Mouse (Mus musculus) heart, embryonic 11.5 days (tissue): ENCODE measurements around the gene 4931440F15Rik. TPM values are rescaled to one million over a fixed set of nuclear protein-coding genes. Genes with fewer than 3 reads are reported as not detected.

ENCODE experiments used
- ATAC-seq: fragments of 200-750 bp; cut with Nextera tagmentation; replicated peaks from 2 replicates; pipeline ENCODE4 v1.8.0; 2017; ENCODE audit warnings: moderate library complexity; ENCODE audit not compliant: insufficient number of reproducible peaks, low FRiP score, low TSS enrichment
- H3K27ac ChIP-seq: fragments of 300-500 bp; sonication (generic); 2 replicates; pipeline ENCODE4 v1.5.1; 2014; ENCODE audit warnings: mild to moderate bottlenecking, low read depth, low read length
- H3K27me3 ChIP-seq: fragments of 300-500 bp; sonication (generic); 2 replicates; pipeline ENCODE4 v1.6.1; 2014; ENCODE audit warnings: mild to moderate bottlenecking, low read length, mixed read lengths; ENCODE audit not compliant: control insufficient read depth, insufficient read depth
- H3K36me3 ChIP-seq: fragments of 300-500 bp; sonication (generic); 2 replicates; pipeline ENCODE4 v1.6.1; 2014; ENCODE audit warnings: mild to moderate bottlenecking, low read length, moderate library complexity, mixed read lengths; ENCODE audit not compliant: control insufficient read depth, insufficient read depth
- H3K4me1 ChIP-seq: fragments of 300-500 bp; sonication (generic); 2 replicates; pipeline ENCODE4 v1.6.1; 2014; ENCODE audit warnings: low read length; ENCODE audit not compliant: control insufficient read depth, insufficient read depth
- H3K4me2 ChIP-seq: fragments of 300-500 bp; sonication (generic); 2 replicates; pipeline ENCODE4 v1.6.1; 2014; ENCODE audit warnings: mild to moderate bottlenecking, moderate library complexity
- H3K4me3 ChIP-seq: fragments of 300-500 bp; sonication (generic); 2 replicates; pipeline ENCODE4 v1.5.1; 2014; ENCODE audit warnings: low read depth, low read length
- H3K9ac ChIP-seq: fragments of 300-500 bp; sonication (generic); 2 replicates; pipeline ENCODE4 v1.6.1; 2014; ENCODE audit warnings: mild to moderate bottlenecking, low read depth, low read length, moderate library complexity
- H3K9me3 ChIP-seq: fragments of 300-500 bp; sonication (generic); replicated peaks from 2 replicates; pipeline ENCODE4 v1.6.1; 2016; ENCODE audit warnings: low read length; ENCODE audit not compliant: control insufficient read depth
- WGBS: fragments of 180-500 bp; shearing (Covaris S2); extraction: QIAGEN DNeasy Blood & Tissue Kit; methylation state at CpG from one replicate; pipeline ENCODE4 v1.1.7; 2014; ENCODE audit not compliant: insufficient replicate concordance; 5-methylcytosine and 5-hydroxymethylcytosine counted together
- polyA plus RNA-seq: library from polyadenylated mRNA; unstranded; fragments of >200 nt; fragmentation: Nextera tagmentation; extraction: Ambion mirVana; gene quantifications from 2 replicates; pipeline ENCODE4 v1.2.1, GENCODE M21; 2014

4931440F15Rik gene
- polyA plus RNA-seq, 1 experiment from 2014 or later: 0.21 TPM

DNA sequence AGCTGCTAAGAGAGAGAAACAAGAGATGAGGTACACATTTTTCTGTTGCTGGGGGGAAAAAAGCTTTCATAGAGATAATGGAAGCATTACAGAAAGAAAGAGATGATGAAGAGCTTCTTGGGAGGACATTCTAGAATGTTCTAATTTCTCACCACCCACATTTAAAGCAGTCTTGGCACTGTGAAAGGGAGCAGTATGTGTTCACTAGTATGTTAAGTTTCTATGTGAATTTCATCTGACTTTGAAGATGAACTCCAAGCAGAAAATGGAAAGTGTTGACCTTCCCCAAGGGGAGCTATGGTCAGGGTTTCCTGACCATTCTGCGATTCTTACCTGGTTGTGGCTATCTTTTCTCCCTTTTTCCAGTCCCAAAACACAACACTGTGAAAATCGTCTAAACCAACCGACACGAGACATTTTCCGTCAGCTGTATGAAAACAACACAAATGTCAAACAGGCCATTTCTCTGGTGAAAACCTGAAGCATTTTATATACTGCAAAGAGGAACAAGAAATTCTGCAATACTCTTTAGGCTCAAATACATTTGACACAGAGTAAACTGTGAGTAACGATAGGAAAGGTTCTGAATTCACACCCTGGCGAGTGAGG, 16.4 kb downstream of the 4931440F15Rik start:
- no peaks in the 10 kb centered on the region for H3K27me3 ChIP-seq
- peak overlapping the region; percentile 70 for H3K27ac ChIP-seq
- WGBS: 80% methylated on average over 7 of the region's 7 CpGs
- H3K4me1 ChIP-seq: peaks cover 18% of the 10 kb centered on the region
- H3K4me2 ChIP-seq: no peak overlapping the region
- no peak for ATAC-seq
- no peak overlapping the region for H3K9ac ChIP-seq
- no peak overlapping the region for H3K4me3 ChIP-seq
- no peaks in the 10 kb centered on the region for H3K36me3 ChIP-seq
- H3K9me3 ChIP-seq: no peaks in the 10 kb centered on the region

DNA sequence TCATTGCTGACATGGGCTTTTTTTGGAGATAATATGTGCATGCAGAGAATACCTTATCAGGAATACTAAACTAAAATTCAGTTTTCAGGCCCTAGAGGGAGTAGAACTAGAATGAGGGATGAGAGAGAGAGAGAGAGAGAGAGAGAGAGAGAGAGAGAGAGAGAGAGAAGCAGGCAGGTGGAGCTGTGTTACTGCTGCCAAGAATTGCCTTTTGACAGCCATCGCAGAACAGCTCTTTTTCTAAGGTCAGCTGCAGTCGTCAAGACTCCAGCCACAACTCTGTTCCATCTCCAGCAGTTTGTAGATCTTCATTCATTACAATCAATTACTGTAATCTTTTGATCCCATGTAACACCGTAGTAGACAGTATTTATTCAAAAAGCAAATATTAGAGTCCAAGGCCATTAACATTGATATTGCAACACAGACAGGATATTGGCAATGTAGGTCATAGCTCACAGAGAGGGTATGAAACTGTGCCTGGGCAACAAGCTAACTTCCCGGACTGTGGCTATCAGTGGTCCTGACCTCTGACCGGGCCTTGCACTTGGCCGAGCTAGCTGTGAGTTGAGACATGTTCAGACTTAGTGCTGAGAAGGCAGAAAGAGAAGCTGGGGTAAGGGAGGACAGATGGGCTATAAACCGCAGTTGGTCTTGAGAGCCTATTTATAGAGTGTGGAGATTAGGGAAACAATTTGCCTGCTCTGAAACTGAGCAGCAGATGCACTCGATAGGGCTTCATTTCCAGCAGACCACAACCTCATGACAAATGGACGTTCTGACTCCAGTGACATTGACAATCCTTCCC, 17.1 kb downstream of the 4931440F15Rik start:
- Histone ChIP-seq H3K36me3 (no peaks in the 10 kb centered on the region), H3K4me3 (no peak overlapping the region), H3K4me2 (no peak overlapping the region), H3K9ac (no peak overlapping the region), H3K9me3 (no peaks in the 10 kb centered on the region), H3K27me3 (no peaks in the 10 kb centered on the region), H3K4me1 (peaks cover 18% of the 10 kb centered on the region), H3K27ac (peak overlapping the region; percentile 70)
- 35% methylated on average over 9 of the region's 9 CpGs for WGBS
- ATAC-seq: no peak

DNA sequence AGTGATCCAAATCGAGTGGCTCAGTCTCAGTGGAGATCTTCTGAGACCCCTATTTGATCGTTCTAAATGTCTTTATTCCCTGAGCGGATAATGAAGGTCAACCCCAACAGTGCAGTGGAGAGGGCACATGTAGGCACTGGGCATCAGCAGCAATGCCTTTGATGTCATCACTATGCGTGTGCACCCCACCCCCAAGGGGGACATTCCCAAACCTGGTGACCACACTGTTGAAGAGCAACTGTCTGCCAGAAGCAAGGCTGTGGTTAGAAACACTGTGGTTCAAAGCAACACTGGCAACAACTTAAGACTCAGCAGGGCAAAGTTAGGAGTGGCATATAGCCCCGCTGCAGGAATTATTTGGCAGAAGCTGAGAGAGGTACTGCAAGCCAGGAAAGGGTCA, 18.1 kb downstream of the 4931440F15Rik start:
- Histone ChIP-seq H3K4me2 (no peak overlapping the region), H3K9ac (no peak overlapping the region), H3K36me3 (no peaks in the 10 kb centered on the region), H3K4me3 (no peak overlapping the region), H3K4me1 (peaks cover 15% of the 10 kb centered on the region), H3K9me3 (no peaks in the 10 kb centered on the region), H3K27ac (no peak overlapping the region), H3K27me3 (no peaks in the 10 kb centered on the region)
- no peak for ATAC-seq
- 78% methylated on average over 5 of the region's 5 CpGs for WGBS

DNA sequence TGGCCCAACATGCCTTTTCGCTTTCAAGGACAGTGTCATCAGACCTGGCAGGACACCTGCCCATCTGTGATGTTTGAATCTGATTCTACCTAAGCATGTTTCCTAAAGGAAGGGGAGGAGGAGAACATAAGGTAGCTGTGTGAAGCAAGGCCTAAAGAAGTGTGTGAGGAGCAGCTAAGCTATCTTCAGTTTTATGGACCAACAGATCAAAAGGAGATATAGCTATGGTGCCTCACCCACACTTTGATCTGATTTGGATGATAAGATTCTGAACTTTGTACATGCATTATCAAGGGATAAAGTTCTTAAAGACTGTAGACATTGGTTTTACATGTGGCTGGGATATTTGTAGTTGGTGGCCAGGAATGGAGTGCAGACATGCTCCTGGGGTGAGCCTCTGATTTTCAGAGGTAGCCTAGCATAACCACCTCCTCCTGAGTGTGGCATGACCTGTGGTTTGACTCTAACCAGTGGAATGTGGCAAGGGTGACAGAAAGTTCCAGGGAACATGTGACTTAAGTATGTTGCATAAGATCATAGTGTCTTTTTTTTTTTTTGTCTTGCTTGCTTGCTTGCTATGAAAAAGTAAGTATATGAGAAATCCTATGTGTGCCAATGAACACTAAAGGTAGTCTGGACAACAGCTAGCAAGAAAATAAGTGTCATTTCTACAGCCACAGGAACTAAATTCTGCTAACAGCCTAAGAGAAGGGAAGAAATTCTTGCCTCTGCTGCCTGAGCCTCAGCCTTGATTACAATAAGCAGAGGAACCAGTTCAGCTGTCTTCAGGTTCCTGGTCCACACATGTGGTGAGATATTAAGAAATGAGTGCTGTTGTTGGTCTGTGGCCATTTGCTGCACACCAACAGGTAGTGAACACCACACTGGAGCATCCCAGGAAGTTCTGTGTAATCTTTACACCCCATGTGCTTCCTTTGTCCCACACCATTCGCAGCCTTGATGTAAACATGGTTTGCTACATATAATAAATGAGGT, 23.7 kb downstream of the 4931440F15Rik start:
- no peak overlapping the region for H3K27ac ChIP-seq
- no peaks in the 10 kb centered on the region for H3K36me3 ChIP-seq
- no peak overlapping the region for H3K9ac ChIP-seq
- no peak for ATAC-seq
- H3K9me3 ChIP-seq: no peaks in the 10 kb centered on the region
- H3K4me2 ChIP-seq: no peak overlapping the region
- H3K4me3 ChIP-seq: no peak overlapping the region
- WGBS: 73% methylated on average over 2 of the region's 2 CpGs
- no peaks in the 10 kb centered on the region for H3K27me3 ChIP-seq
- no peaks in the 10 kb centered on the region for H3K4me1 ChIP-seq

DNA sequence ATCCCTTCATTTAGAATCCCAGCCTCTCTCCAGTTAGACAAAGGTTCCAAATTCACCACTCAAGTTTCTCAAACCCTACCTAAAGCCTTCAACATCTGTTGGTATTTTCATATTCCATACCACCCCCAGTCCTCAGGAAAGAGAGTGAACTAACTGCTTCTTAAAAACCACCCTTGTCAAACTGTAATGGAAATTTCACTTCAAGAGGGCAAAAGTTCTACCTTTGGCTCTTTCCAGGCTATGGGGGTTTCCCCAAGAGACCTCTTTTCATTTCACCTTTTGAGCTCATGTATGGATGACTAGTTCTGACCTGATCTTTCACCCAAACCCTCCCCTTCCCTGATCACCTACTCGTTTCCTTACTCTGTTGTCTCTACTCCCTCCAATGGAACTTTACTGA, 25.6 kb downstream of the 4931440F15Rik start:
- H3K27ac ChIP-seq: no peak overlapping the region
- H3K9ac ChIP-seq: no peak overlapping the region
- H3K4me2 ChIP-seq: no peak overlapping the region
- no peaks in the 10 kb centered on the region for H3K36me3 ChIP-seq
- 65% methylated on average over 1 of the region's 1 CpGs for WGBS
- H3K9me3 ChIP-seq: no peaks in the 10 kb centered on the region
- no peak for ATAC-seq
- no peaks in the 10 kb centered on the region for H3K27me3 ChIP-seq
- peaks cover 3% of the 10 kb centered on the region; the same call in 1 of the 2 replicates for H3K4me1 ChIP-seq
- H3K4me3 ChIP-seq: no peak overlapping the region

DNA sequence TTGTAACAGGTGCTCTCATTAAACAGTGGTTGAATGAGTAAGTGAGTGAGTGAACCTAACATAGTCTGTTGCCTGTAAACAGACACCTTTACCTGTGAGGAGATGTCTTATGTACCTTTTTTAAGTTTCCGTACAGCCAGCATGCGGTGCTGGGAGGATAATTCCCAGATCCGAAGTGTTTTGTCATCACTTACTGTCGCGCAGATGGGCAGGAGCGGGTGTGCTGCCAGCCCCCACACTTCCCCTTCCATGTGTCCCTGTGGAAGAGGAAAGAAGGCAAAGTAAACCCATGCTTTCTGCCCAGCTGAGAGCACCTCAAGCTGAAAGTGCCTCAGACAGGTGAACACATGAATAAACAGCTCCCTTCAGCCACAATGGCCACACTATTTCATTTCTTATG, 30.4 kb downstream of the 4931440F15Rik start:
- Histone ChIP-seq H3K9ac (no peak overlapping the region), H3K4me2 (no peak overlapping the region), H3K9me3 (no peaks in the 10 kb centered on the region), H3K4me1 (peaks cover 9% of the 10 kb centered on the region), H3K36me3 (no peaks in the 10 kb centered on the region), H3K4me3 (no peak overlapping the region), H3K27ac (no peak overlapping the region), H3K27me3 (no peaks in the 10 kb centered on the region)
- ATAC-seq: no peak
- 52% methylated on average over 6 of the region's 6 CpGs for WGBS

DNA sequence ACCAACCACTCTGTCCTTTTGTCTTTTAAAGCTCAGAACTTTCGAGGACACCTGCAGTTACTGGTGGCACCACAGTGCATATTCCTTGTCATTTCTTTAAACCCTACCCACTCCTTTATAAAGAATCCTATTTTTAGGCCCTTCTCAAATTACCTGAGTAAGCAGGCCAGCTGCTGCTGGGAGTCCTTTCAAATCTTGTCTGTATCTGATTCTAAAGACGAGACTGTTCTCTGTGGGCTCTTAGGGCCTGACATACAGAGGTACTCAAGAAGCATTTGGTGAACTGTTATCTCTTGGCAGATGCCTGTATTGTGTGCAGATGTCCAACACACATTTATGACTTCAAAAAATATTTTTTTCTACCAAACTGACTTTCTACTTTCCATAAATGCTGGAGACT, 31.0 kb downstream of the 4931440F15Rik start:
- H3K9ac ChIP-seq: no peak overlapping the region
- peaks cover 9% of the 10 kb centered on the region for H3K4me1 ChIP-seq
- H3K27ac ChIP-seq: peak overlapping the region; percentile 35; the same call in 1 of the 2 replicates
- no peaks in the 10 kb centered on the region for H3K36me3 ChIP-seq
- WGBS: 26% methylated on average over 2 of the region's 2 CpGs
- no peak overlapping the region for H3K4me3 ChIP-seq
- H3K4me2 ChIP-seq: no peak overlapping the region
- H3K9me3 ChIP-seq: no peaks in the 10 kb centered on the region
- ATAC-seq: no peak
- no peaks in the 10 kb centered on the region for H3K27me3 ChIP-seq

DNA sequence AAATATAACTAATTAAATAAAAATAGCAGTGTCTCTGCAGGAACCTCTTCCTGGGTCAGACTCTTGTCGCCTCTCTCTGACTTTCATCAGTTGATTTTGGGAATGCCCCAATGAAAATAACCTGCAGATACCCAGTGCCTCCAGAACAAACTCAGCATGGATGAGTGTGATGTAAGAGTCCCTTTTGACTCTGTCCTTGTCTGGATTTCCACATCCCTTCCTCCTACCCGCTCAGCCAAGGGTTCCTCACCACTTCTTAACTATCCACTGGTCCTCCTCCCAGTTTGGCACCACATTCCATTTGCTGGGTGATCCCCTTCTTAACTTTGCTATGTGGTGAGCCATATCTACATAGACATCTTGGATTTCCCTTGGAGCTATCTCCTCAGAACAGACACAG, 34.7 kb downstream of the 4931440F15Rik start:
- Histone ChIP-seq H3K9me3 (no peaks in the 10 kb centered on the region), H3K36me3 (no peaks in the 10 kb centered on the region), H3K4me3 (no peak overlapping the region), H3K27ac (no peak overlapping the region), H3K4me2 (no peak overlapping the region), H3K4me1 (peaks cover 9% of the 10 kb centered on the region), H3K27me3 (no peaks in the 10 kb centered on the region), H3K9ac (no peak overlapping the region)
- no peak for ATAC-seq
- WGBS: 81% methylated on average over 2 of the region's 2 CpGs
